Comparison of ENCODE assay signal across 16 mouse cellular contexts in genomic region chr8:75255635-75256034, GRCm38 (mm10). TPM values are rescaled to one million over a fixed set of nuclear protein-coding genes. Genes with fewer than 3 reads are reported as not detected.
"Had no signal": no experiment of that assay in that cellular context is flagged by ENCODE, and none has a peak within 500 bp of the region (broad histone marks: within the 10 kb centered on the region; RNA-seq: fewer than 3 reads in every experiment).

No protein-coding gene starts in this region.

- H3K4me1 ChIP-seq: lung, embryonic 15.5 days; megakaryocyte, embryonic 14.5 days; midbrain, embryonic 13.5 days; midbrain, embryonic 15.5 days; neural tube, embryonic 12.5 days; stomach, embryonic 15.5 days had no signal

- H3K4me3 ChIP-seq: lung, embryonic 15.5 days; megakaryocyte, embryonic 14.5 days; midbrain, embryonic 13.5 days; midbrain, embryonic 15.5 days; neural tube, embryonic 12.5 days; stomach, embryonic 15.5 days had no signal

- DNase-seq: lung, postnatal 14 days; lung, postnatal 36 days; right cerebral cortex, postnatal 14 days; thymus, adult 2 months; thymus, postnatal 25 days; thymus, postnatal 4 days had no signal

- H3K27ac ChIP-seq: lung, embryonic 15.5 days; macrophage; midbrain, embryonic 13.5 days; midbrain, embryonic 15.5 days; neural tube, embryonic 12.5 days; stomach, embryonic 15.5 days; stomach, postnatal 0 days had no signal

- H3K27me3 ChIP-seq: lung, embryonic 15.5 days; megakaryocyte, embryonic 14.5 days; midbrain, embryonic 13.5 days; midbrain, embryonic 15.5 days; neural tube, embryonic 12.5 days; stomach, embryonic 15.5 days had no signal

RNA-seq across cellular contexts. Expression of gene Rasd2, which starts 41.9 kb away (rescaled TPM):
- total RNA-seq: monocyte, adult 5-6 weeks; neutrophil, adult 5-6 weeks had no signal
